Mouse (Mus musculus) gastrocnemius, postnatal 4 days (tissue): ENCODE results near the gene Mbd5. TPM values are rescaled to one million over a fixed set of nuclear protein-coding genes. Genes with fewer than 3 reads are reported as not detected.

ENCODE experiments used
- DNase-seq, 2 experiments: peaks; one replicate each; pipeline ENCODE4 v3.0.0; 2021 to 2022; ENCODE audit warnings: low spot score in 2 of 2, mixed read lengths in 2 of 2
- long read RNA-seq, 2 experiments: library from polyadenylated mRNA; stranded (forward); transcript quantifications; one replicate each; pipeline ENCODE4 v2.0.0; 2021
- total RNA-seq, 2 experiments: library from RNA; stranded (reverse); gene quantifications; 2 replicates each; pipeline ENCODE4 v1.2.3; 2021

Mbd5 gene
- total RNA-seq = 10 to 100 TPM; 42.2 to 46.3 TPM
- long read RNA-seq, experiment 1, partial matches to known transcripts = 1 of 9 reads
- long read RNA-seq, experiment 1, other reads (novel, unspliced or antisense) = 8 of 9 reads
- long read RNA-seq, experiment 2, partial matches to known transcripts = 0 of 8 reads
- long read RNA-seq, experiment 2, other reads (novel, unspliced or antisense) = 8 of 8 reads

GRCm38 (mm10) chr2:48948841-48949584, at the start of gene Mbd5:
Mbd5 (plus strand) TSS chr2:48949508.
- DNase-seq = peak; percentile 99 to 100

- no peak for DNase-seq
These were observed 40.4 kb upstream of the Mbd5 start for GRCm38 (mm10) chr2:48908866-48909265.

- no peak for DNase-seq
These were observed 35.1 kb upstream of the Mbd5 start for GRCm38 (mm10) chr2:48914185-48914584.

DNA sequence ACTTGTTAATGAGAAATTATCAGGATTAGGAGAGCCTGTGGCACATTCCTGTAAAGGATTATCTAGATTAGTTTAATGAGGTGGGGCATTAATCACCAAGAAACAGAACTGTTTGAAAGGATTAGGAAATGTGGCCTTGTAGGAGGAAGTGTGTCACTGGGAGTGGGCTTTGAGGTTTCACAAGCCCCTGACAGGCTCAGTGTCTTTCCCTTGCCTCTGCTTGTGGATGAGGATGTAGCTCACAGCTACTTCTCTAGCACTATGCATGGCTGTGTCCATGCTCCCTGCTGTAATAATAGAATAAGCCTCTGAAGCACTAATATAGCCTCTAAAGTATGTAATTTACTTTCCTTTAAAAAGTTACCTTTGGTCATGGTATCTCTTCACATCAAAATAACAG, 33.5 kb upstream of the Mbd5 start:
- DNase-seq = no peak

- DNase-seq = no peak
These were observed 14.2 kb upstream of the Mbd5 start for GRCm38 (mm10) chr2:48935058-48935457.

- no peak for DNase-seq
These were observed 1.5 kb upstream of the Mbd5 start for GRCm38 (mm10) chr2:48947761-48948160.

DNA sequence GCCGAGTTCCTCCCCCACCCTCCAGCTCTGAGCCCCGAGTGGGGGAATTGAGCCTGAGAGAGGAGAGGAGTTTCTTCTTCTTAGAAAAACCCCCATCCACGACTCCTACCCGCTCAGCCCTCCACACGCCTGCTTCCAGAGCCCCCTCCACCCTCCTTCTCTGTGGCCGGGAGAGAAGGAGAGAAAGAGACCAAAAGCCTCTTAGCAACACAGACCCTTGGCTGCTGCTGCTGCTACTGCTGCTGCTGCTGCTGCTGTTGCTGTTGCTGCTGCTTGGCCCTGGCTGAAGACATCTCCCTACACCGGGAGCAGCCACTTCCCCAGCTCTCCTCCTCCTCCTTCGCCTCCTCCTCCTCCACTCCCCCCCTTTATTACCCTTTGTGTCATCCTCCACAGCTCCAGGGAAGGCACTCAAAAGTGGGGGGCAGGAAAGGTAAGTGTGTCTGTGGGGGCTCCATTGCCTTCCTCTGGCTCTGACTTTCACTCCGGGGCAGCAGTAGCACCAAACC, 489 bp downstream of the Mbd5 start:
- peak; percentile 21 to 39 for DNase-seq

DNA sequence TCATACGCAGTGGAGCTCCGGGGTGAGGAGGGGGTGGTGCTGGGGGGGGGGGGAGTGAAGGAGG, 776 bp downstream of the Mbd5 start, which contains the start of gene Orc4:
Gene Orc4 (minus strand): TSS at position 26 of the 64 bp plus-strand sequence.
- DNase-seq = no peak

DNA sequence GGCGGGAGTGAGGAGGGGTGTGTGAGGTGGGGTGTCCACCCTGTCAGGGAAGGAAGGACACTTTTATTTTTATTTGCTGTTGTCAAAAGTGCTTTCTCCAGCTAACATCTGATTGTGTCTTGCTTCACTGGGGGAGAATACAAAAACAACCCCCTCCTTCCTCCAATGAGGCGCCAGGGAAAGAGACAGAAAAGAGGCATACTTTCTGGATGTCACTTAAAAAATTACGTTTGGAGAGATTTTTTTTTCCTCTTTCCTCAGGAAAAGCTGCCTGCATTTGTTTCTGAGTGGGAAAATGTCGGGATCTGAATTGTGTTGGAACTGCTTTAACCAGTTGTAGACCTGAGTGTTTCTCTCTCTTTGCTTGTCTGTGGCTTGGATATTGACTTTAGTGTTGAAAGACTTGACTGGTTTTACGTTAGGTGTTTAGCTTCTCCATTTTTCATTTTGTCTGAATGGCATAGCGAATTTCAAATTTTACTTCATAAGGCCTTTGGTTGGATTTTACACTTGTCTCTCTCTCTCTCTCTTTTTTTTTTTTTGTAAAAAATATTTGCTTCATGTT, 1.1 kb downstream of the Mbd5 start:
- DNase-seq = no peak

DNA sequence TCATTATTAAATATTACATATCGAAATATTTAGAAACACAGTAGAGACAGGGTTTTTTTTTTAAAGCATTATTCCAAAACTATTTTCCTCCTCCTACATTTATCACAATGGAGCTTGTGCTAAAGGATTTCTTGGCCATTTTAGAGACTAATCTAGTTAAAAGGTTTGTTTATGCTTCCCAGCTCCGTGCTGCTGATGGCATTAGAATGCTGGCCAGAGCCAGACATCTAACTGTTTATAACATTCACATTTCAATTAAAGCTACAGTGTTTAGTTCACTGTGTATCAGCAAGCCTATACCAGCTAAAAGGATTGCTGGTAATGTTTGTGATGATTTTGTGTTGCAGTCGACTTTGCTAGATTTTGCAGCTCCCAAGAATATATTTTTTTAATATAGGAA, 7.3 kb downstream of the Mbd5 start:
- no peak for DNase-seq

GRCm38 (mm10) chr2:48978920-48979319, 29.6 kb downstream of the Mbd5 start:
- DNase-seq = no peak

GRCm38 (mm10) chr2:48990322-48990721, 41.0 kb downstream of the Mbd5 start:
- DNase-seq = no peak

DNA sequence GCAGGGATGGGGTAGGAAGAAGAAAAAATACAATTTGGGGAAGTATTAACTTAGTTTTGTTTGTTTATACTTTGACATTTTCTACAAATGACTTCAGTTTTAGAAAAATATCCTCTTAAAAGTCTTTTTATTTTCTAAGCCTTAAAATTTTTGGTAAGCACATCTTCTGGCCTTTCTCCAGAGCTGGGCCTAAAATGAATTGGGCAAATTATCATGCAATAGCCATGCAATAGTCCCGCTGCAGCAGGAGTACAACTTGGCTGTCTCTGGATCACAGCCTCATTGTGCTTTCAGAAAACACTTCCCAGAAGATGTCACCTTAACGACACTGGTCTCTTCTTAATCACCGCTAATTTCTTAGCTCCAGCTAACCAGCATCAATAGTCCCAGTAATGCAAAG, 91.2 kb downstream of the Mbd5 start:
- DNase-seq = no peak

DNA sequence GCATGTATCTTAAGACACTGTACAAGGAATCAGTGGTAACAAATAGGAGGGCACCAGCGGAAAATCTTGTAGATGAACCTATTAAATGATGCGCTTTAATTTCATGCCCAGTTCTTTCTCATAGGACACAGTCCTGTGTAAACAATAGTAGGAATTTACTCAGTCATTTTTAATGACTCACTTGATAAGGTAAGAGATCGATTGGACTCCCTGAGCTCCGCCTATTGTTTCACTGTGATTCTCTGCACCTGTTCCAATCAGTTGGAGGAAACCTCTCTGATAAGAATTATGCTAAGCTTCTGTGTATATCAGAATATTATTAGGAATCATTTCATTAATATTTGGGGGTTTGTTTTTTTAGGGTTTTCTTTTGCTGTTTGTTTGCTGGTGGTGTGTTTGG, 100.7 kb downstream of the Mbd5 start:
- no peak for DNase-seq

DNA sequence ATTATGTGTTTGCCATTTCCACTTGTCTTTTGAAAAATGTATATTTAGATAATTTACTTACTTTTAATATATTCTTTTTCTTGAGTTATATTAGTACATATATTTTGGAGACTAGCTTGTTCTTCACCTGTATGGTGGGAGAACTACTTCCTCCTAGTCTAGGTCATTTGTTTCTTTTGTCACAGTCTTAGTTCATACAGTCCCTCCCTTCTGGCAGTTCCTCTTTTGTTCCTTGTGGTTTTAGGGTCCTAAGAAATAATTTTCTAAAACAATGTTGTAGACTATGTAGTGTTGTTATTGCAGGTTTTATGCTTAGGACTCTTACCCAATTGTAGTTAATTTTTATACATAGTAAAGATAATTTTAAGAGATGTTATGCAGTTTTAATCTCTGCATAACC, 118.6 kb downstream of the Mbd5 start:
- no peak for DNase-seq

GRCm38 (mm10) chr2:49084966-49085365, 135.7 kb downstream of the Mbd5 start:
- no peak for DNase-seq

DNA sequence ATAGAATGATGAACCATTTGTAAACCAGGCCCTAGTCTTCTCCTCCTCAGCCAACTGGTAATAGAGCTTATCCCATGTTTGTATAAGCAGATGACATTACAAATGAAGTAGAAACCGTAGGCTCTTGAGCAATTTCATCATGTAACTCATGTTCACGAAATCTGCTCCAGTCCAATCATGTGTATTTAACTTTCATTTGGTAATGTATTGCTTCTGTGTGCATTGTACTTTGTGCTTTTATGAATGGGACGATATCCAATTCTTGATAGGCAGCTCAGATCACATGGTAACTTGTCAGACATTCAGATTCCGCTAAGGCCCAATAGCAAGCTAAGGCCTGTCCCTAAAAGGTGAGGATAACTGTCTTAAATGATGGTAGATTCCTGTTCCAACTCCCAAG, 141.5 kb downstream of the Mbd5 start:
- DNase-seq = no peak

GRCm38 (mm10) chr2:49096765-49097164, 147.5 kb downstream of the Mbd5 start:
- DNase-seq = no peak

- DNase-seq = no peak
These were observed 159.6 kb downstream of the Mbd5 start for GRCm38 (mm10) chr2:49108906-49109305.

GRCm38 (mm10) chr2:49119875-49120274, 170.6 kb downstream of the Mbd5 start:
- no peak for DNase-seq

- DNase-seq = no peak
These were observed 172.3 kb downstream of the Mbd5 start for GRCm38 (mm10) chr2:49121603-49122002.

GRCm38 (mm10) chr2:49142186-49142585, 192.9 kb downstream of the Mbd5 start:
- no peak for DNase-seq

- DNase-seq = no peak
These were observed 204.3 kb downstream of the Mbd5 start for GRCm38 (mm10) chr2:49153649-49154048.
